In genomic region chr2:157049831-157050243, GRCm38 (mm10) we compare ENCODE assay signal across 10 mouse cellular contexts. TPM values are rescaled to one million over a fixed set of nuclear protein-coding genes. Genes with fewer than 3 reads are reported as not detected.
DNase-seq lines count a peak whose midpoint lies in the region; ATAC-seq and TF ChIP-seq lines count a peak whose summit lies in the region.
"Had no signal": no experiment of that assay in that cellular context is flagged by ENCODE, and none has a peak within 500 bp of the region (broad histone marks: within the 10 kb centered on the region; RNA-seq: fewer than 3 reads in every experiment).

No protein-coding gene starts in this region.

- H3K9me3 ChIP-seq in midbrain, embryonic 12.5 days, result no peaks in the 10 kb centered on the region
- no peaks in the 10 kb centered on the region for H3K9me3 ChIP-seq in stomach, postnatal 0 days (ENCODE audit: control insufficient read depth, low read length)

- intact Hi-C loops in gastrocnemius, postnatal 36 days (cut with DNase I), result loop anchor here (5.0 kb wide), 2 partner anchors 32 to 42 kb away; no protein-coding TSS in a partner anchor
- intact Hi-C loops in heart, postnatal 36 days (cut with DNase I), result no loop called here

- H3K27me3 ChIP-seq in midbrain, embryonic 12.5 days, result no peaks in the 10 kb centered on the region
- H3K27me3 ChIP-seq in stomach, postnatal 0 days (ENCODE audit: control insufficient read depth, insufficient read depth, low read length), result no peaks in the 10 kb centered on the region

- H3K4me2 ChIP-seq in midbrain, embryonic 12.5 days (replicated peaks), result peak overlapping the region; percentile 29
- no peak overlapping the region for H3K4me2 ChIP-seq in stomach, postnatal 0 days (replicated peaks; ENCODE audit: low read depth)

- H3K36me3 ChIP-seq in midbrain, embryonic 12.5 days, result peaks cover 63% of the 10 kb centered on the region
- H3K36me3 ChIP-seq in stomach, postnatal 0 days (ENCODE audit: control insufficient read depth, insufficient read depth, low read length), result peaks cover 14% of the 10 kb centered on the region

- peak overlapping the region; percentile 88 for H3K27ac ChIP-seq in midbrain, embryonic 12.5 days (replicated peaks)
- H3K27ac ChIP-seq in stomach, postnatal 0 days (replicated peaks), result 0 out of 2 replicates have a peak overlapping the region, but pooled peaks have one; percentile 0

- TF ChIP-seq EP300 in stomach, postnatal 0 days (optimal IDR thresholded peaks at IDR 0.05), result no peak

- WGBS in midbrain, embryonic 12.5 days, result 50% methylated on average over 8 of the region's 8 CpGs
- 60% methylated on average over 8 of the region's 8 CpGs for WGBS in stomach, postnatal 0 days

- peak; percentile 62 for DNase-seq in cerebellum, adult 11-12 months
- DNase-seq in cerebellum, adult 11 months, result no peak
- peak; percentile 52 for DNase-seq in lung, postnatal 10 days
- no peak for DNase-seq in lung, postnatal 4 days
- no peak for DNase-seq in stomach, postnatal 0 days (ENCODE audit: low spot score)
- DNase-seq in gastrocnemius, postnatal 36 days, result no peak
- DNase-seq in heart, postnatal 36 days, result no peak
- DNase-seq: lung, adult 2 months had no signal

- no peak overlapping the region for H3K4me3 ChIP-seq in midbrain, embryonic 12.5 days
- no peak overlapping the region for H3K4me3 ChIP-seq in stomach, postnatal 0 days (ENCODE audit: low read depth, low read length)

- peaks cover 28% of the 10 kb centered on the region for H3K4me1 ChIP-seq in midbrain, embryonic 12.5 days
- no peaks in the 10 kb centered on the region for H3K4me1 ChIP-seq in stomach, postnatal 0 days (replicated peaks; ENCODE audit: control insufficient read depth, insufficient read depth)

- ATAC-seq in midbrain, embryonic 12.5 days (ENCODE audit: low FRiP score, low read depth), result peak; percentile 82
- no peak for ATAC-seq in stomach, postnatal 0 days (ENCODE audit: low FRiP score, low TSS enrichment)

- H3K9ac ChIP-seq in midbrain, embryonic 12.5 days (replicated peaks), result no peak overlapping the region
- H3K9ac ChIP-seq in stomach, postnatal 0 days (ENCODE audit: low read length), result no peak overlapping the region

- TF ChIP-seq CTCF in stomach, postnatal 0 days (IDR thresholded peaks at IDR 0.05; ENCODE audit: low read depth), result no peak

RNA-seq across cellular contexts. Expression of gene Soga1, which starts 29.2 kb away (rescaled TPM):
- 6.9 and 7.3 TPM in 2 replicates for polyA plus RNA-seq in midbrain, embryonic 12.5 days (2016; fragmentation: Nextera tagmentation; extraction: Ambion mirVana)
- polyA plus RNA-seq in stomach, postnatal 0 days (2015; fragmentation: Nextera tagmentation; extraction: Ambion mirVana), result 0.65 and 0.86 TPM in 2 replicates
- 1 to 10 TPM; 3.9 to 4.1 TPM for total RNA-seq in gastrocnemius, postnatal 36 days (2021)
- total RNA-seq in heart, postnatal 36 days (2021), result 10 to 100 TPM; 11.5 to 13.4 TPM

RNA-seq across cellular contexts. Expression of gene Tldc2, which starts 37.0 kb away (rescaled TPM):
- not detected in 2 replicates for polyA plus RNA-seq in midbrain, embryonic 12.5 days (2016; fragmentation: Nextera tagmentation; extraction: Ambion mirVana)
- polyA plus RNA-seq in stomach, postnatal 0 days (2015; fragmentation: Nextera tagmentation; extraction: Ambion mirVana), result not detected in 2 replicates
- total RNA-seq in gastrocnemius, postnatal 36 days (2021), result not detected
- not detected for total RNA-seq in heart, postnatal 36 days (2021)
- polyA plus RNA-seq: intestine, embryonic 14.5 days; lung, adult 2 months had no signal

RNA-seq across cellular contexts. Expression of gene Dsn1, which starts 42.9 kb away (rescaled TPM):
- polyA plus RNA-seq in midbrain, embryonic 12.5 days (2016; fragmentation: Nextera tagmentation; extraction: Ambion mirVana), result 44.5 and 45.0 TPM in 2 replicates
- 7.9 and 8.6 TPM in 2 replicates for polyA plus RNA-seq in stomach, postnatal 0 days (2015; fragmentation: Nextera tagmentation; extraction: Ambion mirVana)
- total RNA-seq in gastrocnemius, postnatal 36 days (2021), result 1 to 10 TPM; 1.2 to 1.3 TPM
- 1 to 10 TPM; 1.6 to 2.2 TPM for total RNA-seq in heart, postnatal 36 days (2021)

RNA-seq across cellular contexts. Expression of gene Ndrg3, which starts 58.0 kb away (rescaled TPM):
- polyA plus RNA-seq in midbrain, embryonic 12.5 days (2016; fragmentation: Nextera tagmentation; extraction: Ambion mirVana), result 51.6 and 53.8 TPM in 2 replicates
- polyA plus RNA-seq in stomach, postnatal 0 days (2015; fragmentation: Nextera tagmentation; extraction: Ambion mirVana), result 21.1 and 22.4 TPM in 2 replicates
- total RNA-seq in gastrocnemius, postnatal 36 days (2021), result 10 to 100 TPM; 25.1 TPM
- 10 to 100 TPM; 20.0 to 24.9 TPM for total RNA-seq in heart, postnatal 36 days (2021)

Comparison
In these comparisons a context has a peak if more than half of its experiments do, and no peak if none do; other contexts are left out.
1. DNase-seq: peak in cerebellum, adult 11-12 months (single experiment) and lung, postnatal 10 days (single experiment); none in cerebellum, adult 11 months (single experiment), lung, postnatal 4 days (0 of 2), stomach, postnatal 0 days (single experiment), gastrocnemius, postnatal 36 days (0 of 2) and heart, postnatal 36 days (0 of 2).